Mouse (Mus musculus) myocyte (in vitro differentiated cells): Measurements from ENCODE around the gene Tmem178. TPM values are rescaled to one million over a fixed set of nuclear protein-coding genes. Genes with fewer than 3 reads are reported as not detected.

Experiments used
- H3K27me3 ChIP-seq: one replicate; pipeline ENCODE4 v1.6.1; 2011; ENCODE audit not compliant: control insufficient read depth, insufficient read depth, insufficient read length
- H3K36me3 ChIP-seq: one replicate; pipeline ENCODE4 v1.6.1; 2011; ENCODE audit not compliant: control insufficient read depth, insufficient read depth
- H3K4me2 ChIP-seq: one replicate; pipeline ENCODE4 v1.6.1; 2011; ENCODE audit warnings: low read depth, control low read depth
- H3K4me3 ChIP-seq: one replicate; pipeline ENCODE4 v1.5.1; 2011; ENCODE audit warnings: mild to moderate bottlenecking, control low read depth, moderate library complexity
- H3K79me2 ChIP-seq: one replicate; pipeline ENCODE4 v1.6.1; 2011; ENCODE audit not compliant: control insufficient read depth, insufficient read depth
- H3ac ChIP-seq: one replicate; pipeline ENCODE4 v1.6.1; 2011; ENCODE audit not compliant: control insufficient read depth, insufficient read length
- CEBPB ChIP-seq: IDR thresholded peaks from 2 replicates; pipeline ENCODE4 v1.6.1; 2011; ENCODE audit warnings: mild to moderate bottlenecking, moderate library complexity; ENCODE audit not compliant: poor library complexity, insufficient read depth, severe bottlenecking
- E2F4 ChIP-seq: IDR thresholded peaks from one replicate; pipeline ENCODE4 v1.6.1; 2011; ENCODE audit warnings: mild to moderate bottlenecking, control low read depth, moderate library complexity; ENCODE audit not compliant: insufficient read depth
- MAX ChIP-seq: IDR thresholded peaks from one replicate; pipeline ENCODE4 v1.6.1; 2011; ENCODE audit warnings: low read depth, mild to moderate bottlenecking, control low read depth
- MYOD1 ChIP-seq, 3 experiments: IDR thresholded peaks; one replicate each; pipeline ENCODE4 v1.6.1; 2011; ENCODE audit warnings: control low read depth in 2 of 3, low read depth in 2 of 3, mild to moderate bottlenecking in 2 of 3, moderate library complexity in 1 of 3; ENCODE audit not compliant: insufficient read length in 2 of 3, control insufficient read depth in 1 of 3
- MYOG ChIP-seq, 3 experiments: IDR thresholded peaks; one replicate each; pipeline ENCODE4 v1.6.1; 2011; ENCODE audit warnings: control low read depth in 2 of 3, low read depth in 2 of 3, mild to moderate bottlenecking in 2 of 3; ENCODE audit not compliant: insufficient read length in 2 of 3, control insufficient read depth in 1 of 3, insufficient read depth in 1 of 3
- POLR2A ChIP-seq: IDR thresholded peaks from one replicate; pipeline ENCODE4 v1.6.1; 2011; ENCODE audit warnings: low read depth, mild to moderate bottlenecking, control low read depth, moderate library complexity; ENCODE audit not compliant: insufficient read length
- POLR2AphosphoS2 ChIP-seq: IDR thresholded peaks from one replicate; pipeline ENCODE4 v1.6.1; 2011; ENCODE audit warnings: low read depth, control low read depth; ENCODE audit not compliant: insufficient read length
- REST ChIP-seq: IDR thresholded peaks from one replicate; pipeline ENCODE4 v1.6.1; 2011; ENCODE audit warnings: mild to moderate bottlenecking, control low read depth, moderate library complexity; ENCODE audit not compliant: insufficient read depth, insufficient read length
- SRF ChIP-seq: IDR thresholded peaks from one replicate; pipeline ENCODE4 v1.6.1; 2011; ENCODE audit warnings: low read depth; ENCODE audit not compliant: control insufficient read depth, insufficient read length
- TCF12 ChIP-seq: IDR thresholded peaks from one replicate; pipeline ENCODE4 v1.6.1; 2011; ENCODE audit warnings: mild to moderate bottlenecking, control low read depth; ENCODE audit not compliant: poor library complexity, insufficient read depth, severe bottlenecking
- TCF3 ChIP-seq: IDR thresholded peaks from one replicate; pipeline ENCODE4 v1.6.1; 2011; ENCODE audit warnings: low read depth, control low read depth; ENCODE audit not compliant: insufficient read length
- USF1 ChIP-seq: IDR thresholded peaks from one replicate; pipeline ENCODE4 v1.6.1; 2011; ENCODE audit warnings: low read depth, mild to moderate bottlenecking, control low read depth, moderate library complexity
- polyA plus RNA-seq: library from polyadenylated mRNA; unstranded; fragments of >200 nt; fragmentation: generic; extraction: Trizol; gene quantifications from one replicate; pipeline ENCODE4 v1.2.1, GENCODE M21; 2012; ENCODE audit warnings: missing spikeins

Tmem178 gene
- polyA plus RNA-seq, 1 experiment, result not detected

DNA sequence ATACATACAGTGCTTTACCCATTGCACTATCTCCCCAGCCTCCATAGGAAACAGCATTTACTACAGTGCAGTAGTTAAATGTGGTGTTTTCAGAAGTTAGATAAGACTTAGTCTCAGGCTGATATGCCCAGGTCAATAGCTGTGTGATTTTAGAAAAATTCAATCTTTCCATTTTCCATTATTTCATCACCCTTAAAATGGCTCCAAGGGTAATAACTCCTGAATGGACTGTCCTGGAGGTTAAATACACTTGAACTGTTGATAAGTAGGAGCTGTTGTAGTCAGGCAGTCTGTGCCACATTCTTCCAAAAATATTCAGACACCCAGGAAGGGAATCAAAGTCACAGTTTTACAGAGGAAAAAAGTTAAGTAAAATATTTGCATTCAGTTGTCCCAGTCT, 25.2 kb upstream of the Tmem178 start:
- no peak overlapping the region for H3K4me2 ChIP-seq
- no peaks in the 10 kb centered on the region for H3K79me2 ChIP-seq
- H3K36me3 ChIP-seq, result no peaks in the 10 kb centered on the region
- H3K4me3 ChIP-seq, result no peak overlapping the region
- H3ac ChIP-seq, result no peak overlapping the region
- TF ChIP-seq REST (no peak), SRF (no peak), MYOG (IDR thresholded peaks at IDR 0.05; ENCODE audit: control insufficient read depth in 1 of 3, insufficient read depth in 1 of 3, insufficient read length in 2 of 3, low read depth in 2 of 3) (no peak), MYOD1 (IDR thresholded peaks at IDR 0.05; ENCODE audit: control insufficient read depth in 1 of 3, insufficient read length in 2 of 3, low read depth in 2 of 3) (no peak), MAX (no peak), USF1 (no peak), TCF12 (no peak), E2F4 (no peak), CEBPB (no peak), TCF3 (no peak), POLR2A (no peak), POLR2AphosphoS2 (no peak)
- peaks cover 10% of the 10 kb centered on the region for H3K27me3 ChIP-seq

DNA sequence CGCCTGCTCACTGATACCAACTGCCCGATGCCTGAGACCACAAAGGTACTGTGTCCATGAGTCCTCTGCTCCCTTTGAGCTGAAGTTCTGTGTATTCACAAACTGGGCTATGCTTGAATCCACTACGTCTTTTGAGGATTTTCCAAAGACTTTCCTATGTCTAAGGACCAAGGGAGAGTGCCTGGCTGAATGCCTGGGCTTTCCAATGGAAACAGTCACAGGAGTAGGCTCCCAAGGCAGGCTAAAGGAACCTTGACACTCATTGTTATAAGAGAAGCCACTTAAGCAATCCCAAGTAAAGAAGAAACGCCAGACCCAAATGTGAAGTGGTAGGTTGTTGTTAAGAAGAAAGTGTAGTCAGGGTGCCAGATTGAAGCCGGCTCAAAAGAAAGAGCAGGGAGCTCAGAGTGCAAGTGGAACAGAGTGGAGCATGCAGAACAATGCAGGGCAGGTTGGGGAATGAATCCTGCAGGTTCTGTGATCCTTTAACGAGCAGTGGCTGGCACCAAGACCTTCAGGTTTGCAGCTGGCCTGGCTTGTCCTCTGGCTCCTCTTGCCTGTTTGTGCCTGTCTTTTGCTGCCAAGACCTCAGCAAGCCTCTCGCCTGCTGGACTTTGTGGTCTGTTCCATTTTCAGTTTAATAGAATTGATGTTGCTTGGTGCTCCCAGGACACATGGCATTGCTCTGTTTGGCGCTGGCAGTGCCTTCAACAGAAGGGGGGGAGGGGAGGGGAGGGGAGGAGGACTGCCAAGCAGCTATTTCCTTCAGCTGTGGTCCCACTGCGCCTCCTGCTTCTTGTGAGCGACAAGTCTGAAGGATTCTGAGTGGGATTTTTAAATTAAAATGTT, 22.9 kb upstream of the Tmem178 start:
- Histone ChIP-seq H3K36me3 (no peaks in the 10 kb centered on the region), H3K4me3 (no peak overlapping the region), H3ac (no peak overlapping the region), H3K4me2 (no peak overlapping the region), H3K79me2 (no peaks in the 10 kb centered on the region), H3K27me3 (peaks cover 15% of the 10 kb centered on the region)
- TF ChIP-seq MAX, result no peak
- TF ChIP-seq CEBPB, result no peak
- TF ChIP-seq E2F4, result no peak
- TF ChIP-seq TCF12, result no peak
- TF ChIP-seq USF1, result no peak
- TF ChIP-seq TCF3, result no peak

DNA sequence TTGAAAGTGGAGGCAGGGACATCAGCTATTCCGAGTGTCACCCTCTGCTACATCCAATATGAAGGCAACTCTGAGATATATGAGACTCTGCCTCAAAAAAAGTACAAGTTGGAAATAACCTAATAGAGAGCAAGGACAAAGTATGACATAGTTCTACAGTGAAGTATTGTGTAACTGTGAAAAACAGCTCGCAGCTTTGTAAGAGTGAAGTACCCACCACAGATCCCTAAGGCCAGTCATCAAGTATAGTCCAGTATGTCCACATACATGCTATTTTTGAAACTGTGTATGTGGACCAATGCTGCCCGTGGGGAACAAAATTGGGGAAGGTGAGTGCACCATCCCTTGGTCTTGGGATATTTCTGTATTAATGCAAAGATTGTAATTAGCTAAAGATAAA, 18.9 kb upstream of the Tmem178 start:
- no peak overlapping the region for H3ac ChIP-seq
- H3K79me2 ChIP-seq, result no peaks in the 10 kb centered on the region
- H3K27me3 ChIP-seq, result peaks cover 30% of the 10 kb centered on the region
- TF ChIP-seq SRF, result no peak
- no peaks in the 10 kb centered on the region for H3K36me3 ChIP-seq
- H3K4me2 ChIP-seq, result no peak overlapping the region
- no peak overlapping the region for H3K4me3 ChIP-seq

DNA sequence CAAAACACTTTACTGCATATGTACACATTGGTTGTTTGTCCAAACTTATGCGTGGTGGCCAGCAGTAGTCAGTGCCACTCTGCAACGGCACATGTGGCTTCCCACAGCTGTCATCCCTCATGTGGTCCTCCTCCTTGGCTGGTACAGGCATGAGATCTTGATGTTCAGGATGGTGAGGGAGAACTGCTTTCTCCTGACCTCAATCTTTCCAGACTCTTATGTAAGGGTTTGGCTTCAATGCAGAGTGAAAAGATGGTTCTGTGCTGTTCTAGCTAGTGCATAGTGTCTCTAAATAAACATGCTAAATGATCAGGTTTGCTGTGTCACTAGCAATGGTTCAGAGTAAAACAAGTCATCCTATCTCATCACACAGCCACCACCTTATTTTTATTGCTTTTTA, 17.3 kb upstream of the Tmem178 start:
- Histone ChIP-seq H3K4me2 (no peak overlapping the region), H3K79me2 (no peaks in the 10 kb centered on the region), H3ac (no peak overlapping the region), H3K36me3 (no peaks in the 10 kb centered on the region), H3K27me3 (peaks cover 37% of the 10 kb centered on the region), H3K4me3 (no peak overlapping the region)
- no peak for TF ChIP-seq TCF12
- no peak for TF ChIP-seq POLR2AphosphoS2
- TF ChIP-seq USF1, result no peak
- no peak for TF ChIP-seq SRF
- TF ChIP-seq MYOD1 (IDR thresholded peaks at IDR 0.05; ENCODE audit: control insufficient read depth in 1 of 3, insufficient read length in 2 of 3, low read depth in 2 of 3), result no peak
- TF ChIP-seq E2F4, result no peak
- no peak for TF ChIP-seq CEBPB
- no peak for TF ChIP-seq MAX
- TF ChIP-seq REST, result no peak
- no peak for TF ChIP-seq MYOG (IDR thresholded peaks at IDR 0.05; ENCODE audit: control insufficient read depth in 1 of 3, insufficient read depth in 1 of 3, insufficient read length in 2 of 3, low read depth in 2 of 3)
- TF ChIP-seq POLR2A, result no peak
- TF ChIP-seq TCF3, result no peak

DNA sequence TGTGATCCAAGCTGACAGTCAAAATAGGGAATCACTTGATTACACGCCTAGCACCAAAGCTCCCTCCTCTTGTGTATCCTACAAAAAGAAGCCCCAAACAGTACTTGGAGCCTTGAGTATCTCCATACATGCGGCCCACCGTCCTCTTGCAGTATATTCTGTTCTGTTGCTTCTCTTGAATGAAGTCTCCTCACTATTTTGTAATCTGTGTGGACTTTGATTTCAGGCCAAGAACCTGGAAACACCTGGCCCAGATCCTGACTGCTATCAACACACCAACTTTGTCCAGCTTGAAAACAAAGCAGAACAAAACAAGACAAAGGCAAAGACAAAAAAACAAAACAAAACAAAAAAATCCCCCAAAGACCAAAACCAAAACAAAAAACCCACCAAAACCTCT, 11.7 kb upstream of the Tmem178 start:
- no peak overlapping the region for H3K4me3 ChIP-seq

More for the DNA sequence above, 11.7 kb upstream of the Tmem178 start:
- Histone ChIP-seq H3ac (no peak overlapping the region), H3K36me3 (no peaks in the 10 kb centered on the region), H3K4me2 (no peak overlapping the region), H3K27me3 (peaks cover 36% of the 10 kb centered on the region), H3K79me2 (no peaks in the 10 kb centered on the region)
- no peak for TF ChIP-seq TCF12
- no peak for TF ChIP-seq SRF
- TF ChIP-seq REST, result no peak
- no peak for TF ChIP-seq POLR2AphosphoS2
- TF ChIP-seq MYOD1 (IDR thresholded peaks at IDR 0.05; ENCODE audit: control insufficient read depth in 1 of 3, insufficient read length in 2 of 3, low read depth in 2 of 3), result no peak
- TF ChIP-seq POLR2A, result no peak
- TF ChIP-seq MYOG (IDR thresholded peaks at IDR 0.05; ENCODE audit: control insufficient read depth in 1 of 3, insufficient read depth in 1 of 3, insufficient read length in 2 of 3, low read depth in 2 of 3), result no peak
- no peak for TF ChIP-seq CEBPB
- TF ChIP-seq E2F4, result no peak
- TF ChIP-seq TCF3, result no peak
- TF ChIP-seq USF1, result no peak
- no peak for TF ChIP-seq MAX
